Mouse (Mus musculus) spleen, embryonic (tissue): ENCODE results near the gene Ndufa8.

Experiments used
- CTCF ChIA-PET: fragments of 350-600 bp; sonication (Branson Sonifier 250); formaldehyde crosslinking; loops from one replicate; lab custom pipeline; 2022; lab: Charles Lee

Gene Ndufa8

DNA sequence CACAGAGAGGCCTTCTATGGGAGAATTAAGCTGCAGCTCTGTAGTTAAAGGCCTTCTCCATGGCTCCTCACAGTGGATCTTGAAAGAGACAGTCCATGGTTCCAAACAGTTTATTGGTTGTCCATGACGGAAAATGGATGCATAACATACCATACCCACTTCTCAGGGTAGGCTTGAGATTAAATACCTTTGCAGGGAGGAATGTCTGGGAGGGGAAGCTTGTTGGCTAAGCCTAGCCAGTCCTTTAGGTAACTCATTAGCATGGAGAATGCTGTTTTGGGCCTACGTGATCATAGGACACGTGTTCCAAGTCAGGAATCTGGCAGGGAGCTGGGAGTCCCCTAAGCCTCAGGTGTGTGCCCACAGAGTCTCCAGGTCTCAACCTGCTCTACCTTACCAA, 56.9 kb downstream of the Ndufa8 start:
- CTCF ChIA-PET = no interaction called here
